Mouse (Mus musculus): ENCODE measurements around the gene Hspa12b.
"Not testable (repeated sequence)": the region's sequence is repeated elsewhere in the genome, so short reads cannot be mapped to it uniquely, and the experiment has no call there.

Gene Hspa12b

GRCm38 (mm10) chr2:131127161-131127730 is at the start of gene Hspa12b:
Hspa12b (plus strand) TSS chr2:131127280.
- DNase-seq (ENCODE audit: low spot score) = peak; percentile 65

GRCm38 (mm10) chr2:131080507-131080906 is 46.6 kb upstream of the Hspa12b start:
- DNase-seq (ENCODE audit: low spot score) = no peak

DNA sequence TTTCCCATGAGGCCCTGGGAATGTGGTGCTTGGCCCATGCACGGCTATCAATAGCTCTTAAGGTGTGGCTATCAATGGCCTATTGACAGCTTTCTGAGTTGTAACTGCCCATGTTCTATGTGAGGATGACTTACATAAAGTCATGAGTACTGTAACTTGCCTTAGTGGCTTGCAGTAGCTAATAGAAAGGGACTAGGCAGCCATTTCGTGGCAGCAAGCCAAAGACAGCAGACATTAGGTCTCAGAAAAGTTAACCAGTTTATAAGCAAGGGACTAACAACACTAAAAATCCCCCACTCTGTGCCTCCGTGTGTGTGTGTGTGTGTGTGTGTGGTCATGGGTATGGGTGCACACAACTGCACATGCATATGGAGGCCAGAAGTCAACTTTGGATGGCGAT is 42.9 kb upstream of the Hspa12b start:
- DNase-seq (ENCODE audit: low spot score) = no peak

GRCm38 (mm10) chr2:131086667-131087390 is 40.3 kb upstream of the Hspa12b start, which contains the start of gene Siglec1:
Siglec1 (minus strand) TSS chr2:131086765.
- DNase-seq (ENCODE audit: low spot score) = no peak

- no peak for DNase-seq (ENCODE audit: low spot score)
These were observed 38.5 kb upstream of the Hspa12b start for GRCm38 (mm10) chr2:131088581-131088980.

- DNase-seq (ENCODE audit: low spot score) = no peak
These were observed 37.4 kb upstream of the Hspa12b start for GRCm38 (mm10) chr2:131089634-131090033.

- no peak for DNase-seq (ENCODE audit: low spot score)
These were observed 36.2 kb upstream of the Hspa12b start for GRCm38 (mm10) chr2:131090852-131091251.

- DNase-seq (ENCODE audit: low spot score) = no peak
These were observed 33.5 kb upstream of the Hspa12b start for GRCm38 (mm10) chr2:131093577-131093976.

GRCm38 (mm10) chr2:131094823-131095222 is 32.3 kb upstream of the Hspa12b start:
- peak; percentile 65 for DNase-seq (ENCODE audit: low spot score)

- DNase-seq (ENCODE audit: low spot score) = peak; percentile 52
These were observed 30.8 kb upstream of the Hspa12b start for GRCm38 (mm10) chr2:131096101-131096795.

- DNase-seq (ENCODE audit: low spot score) = no peak
These were observed 30.0 kb upstream of the Hspa12b start for GRCm38 (mm10) chr2:131097087-131097486.

DNA sequence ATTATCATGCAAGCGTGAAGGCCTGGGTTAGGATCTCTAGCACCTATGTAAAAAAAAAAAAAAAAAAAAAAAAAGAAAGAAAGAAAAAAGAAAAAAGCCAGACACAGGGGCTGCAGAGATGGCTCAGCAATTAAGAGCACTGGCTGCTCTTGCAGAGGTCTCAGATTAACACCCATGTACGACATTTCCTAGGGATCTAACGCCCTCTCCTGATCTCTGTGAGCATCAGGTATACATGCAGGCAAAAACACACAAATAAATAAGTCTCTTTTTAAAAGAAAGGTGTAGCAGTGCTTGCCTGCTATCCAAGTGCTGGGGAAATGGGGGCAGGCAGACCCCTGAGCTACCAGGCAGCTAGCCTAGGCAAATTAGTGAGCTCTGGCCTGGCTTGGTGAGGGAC is 25.6 kb upstream of the Hspa12b start:
- DNase-seq (ENCODE audit: low spot score) = no peak

- DNase-seq (ENCODE audit: low spot score) = no peak
These were observed 23.1 kb upstream of the Hspa12b start for GRCm38 (mm10) chr2:131104021-131104420.

DNA sequence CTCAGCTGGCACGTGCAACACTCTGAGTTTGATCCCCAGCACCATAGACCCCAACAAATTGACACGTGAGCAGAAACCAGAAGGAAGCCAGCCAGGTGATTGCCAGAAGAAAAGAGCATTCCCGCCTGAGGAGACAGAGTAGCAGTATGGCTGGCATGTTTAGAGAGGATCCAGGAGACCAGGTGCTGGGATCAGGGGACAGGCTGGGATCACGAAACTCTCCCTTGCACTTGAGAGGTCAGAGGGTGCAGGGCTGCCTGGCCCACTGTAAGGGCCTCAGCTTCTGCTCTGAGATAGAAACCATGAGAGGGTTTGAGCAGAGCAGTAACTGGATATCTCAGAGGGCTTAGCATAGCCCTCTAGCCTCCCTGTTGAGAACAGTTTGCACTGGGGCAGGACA is 22.0 kb upstream of the Hspa12b start:
- not testable (repeated sequence) for DNase-seq (ENCODE audit: low spot score)

GRCm38 (mm10) chr2:131105989-131106388 is 21.1 kb upstream of the Hspa12b start:
- DNase-seq (ENCODE audit: low spot score) = no peak

- no peak for DNase-seq (ENCODE audit: low spot score)
These were observed 8.0 kb upstream of the Hspa12b start for GRCm38 (mm10) chr2:131118968-131119574.

GRCm38 (mm10) chr2:131124166-131124565 is 2.9 kb upstream of the Hspa12b start:
- DNase-seq (ENCODE audit: low spot score) = no peak

DNA sequence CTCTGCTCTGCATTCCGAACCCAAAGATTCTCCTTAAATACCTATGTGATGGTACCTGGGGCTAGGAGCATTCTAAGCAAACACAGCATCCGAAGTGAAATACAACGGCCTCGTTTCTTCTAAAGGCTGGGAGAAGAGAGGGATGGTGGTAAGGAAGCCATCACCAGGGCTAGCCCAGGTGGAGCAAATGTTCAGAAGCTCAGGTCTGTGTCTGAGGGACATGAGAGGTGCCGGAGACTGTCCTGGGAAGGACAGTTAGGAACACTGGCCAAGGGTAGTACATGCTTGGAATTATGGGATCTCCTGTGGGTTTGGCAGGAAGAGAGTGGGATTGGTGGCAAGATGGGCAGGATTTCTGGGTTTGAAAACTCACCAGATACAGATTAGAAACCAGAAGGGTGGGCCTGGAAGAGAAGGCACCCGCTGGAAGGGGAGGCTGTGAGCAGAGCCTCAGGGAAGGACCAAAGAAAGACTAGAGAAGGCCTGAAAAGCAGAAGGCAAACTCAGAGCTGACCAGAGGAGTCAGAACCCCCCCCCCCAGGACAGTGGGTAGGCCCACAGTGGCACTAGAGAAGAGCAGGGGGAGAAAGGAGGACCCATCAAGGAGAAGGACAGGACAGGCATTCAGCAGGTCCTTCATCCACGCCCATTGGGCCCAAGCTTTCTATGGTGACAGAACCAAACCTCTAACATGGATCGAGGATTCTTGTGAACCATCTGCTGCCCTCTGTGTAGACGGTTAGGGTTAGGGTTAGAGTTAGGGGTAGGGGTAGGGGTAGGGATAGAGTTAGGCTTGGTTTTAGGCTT is 1.7 kb upstream of the Hspa12b start:
- DNase-seq (ENCODE audit: low spot score) = no peak

DNA sequence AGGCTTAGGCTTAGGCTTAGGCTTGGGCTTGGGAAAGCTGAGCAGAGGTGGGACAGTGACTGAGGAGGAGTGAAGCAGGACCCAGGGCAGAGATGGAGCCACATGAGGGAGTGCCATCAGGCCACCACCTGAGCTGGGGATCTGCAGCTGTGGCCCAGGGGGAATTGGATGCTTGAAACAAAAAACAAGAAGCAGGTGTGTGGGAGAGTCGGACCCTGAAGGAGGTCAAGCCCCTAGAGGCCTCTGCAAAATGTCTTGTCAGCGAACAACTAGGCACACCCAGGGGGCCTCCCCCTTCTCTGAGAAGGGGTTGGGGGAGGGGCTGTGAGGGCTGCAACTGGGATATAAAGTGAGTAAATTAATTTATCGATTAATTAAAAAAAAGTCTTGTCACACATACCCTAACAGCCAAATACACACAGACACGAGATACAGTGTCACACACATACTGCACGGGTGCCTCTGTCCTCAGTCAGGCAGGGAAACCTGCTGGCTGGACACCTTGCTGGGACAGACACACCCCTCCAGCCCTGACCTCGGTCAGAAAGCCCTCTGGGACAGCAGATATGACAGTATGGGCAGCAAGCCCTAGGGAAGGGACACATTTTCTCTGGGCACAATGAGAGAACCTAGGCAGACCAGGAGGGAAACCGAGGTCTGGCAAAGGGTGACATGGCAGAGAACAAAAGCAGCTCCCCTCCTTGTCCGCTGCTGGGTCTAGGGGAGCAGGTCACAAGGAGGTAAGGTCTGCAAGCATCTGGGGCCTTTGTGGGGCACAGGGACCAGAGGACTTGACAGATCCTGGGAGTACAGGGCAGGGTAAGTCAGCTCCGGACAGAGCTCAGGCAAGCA is 890 bp upstream of the Hspa12b start:
- no peak for DNase-seq (ENCODE audit: low spot score)

DNA sequence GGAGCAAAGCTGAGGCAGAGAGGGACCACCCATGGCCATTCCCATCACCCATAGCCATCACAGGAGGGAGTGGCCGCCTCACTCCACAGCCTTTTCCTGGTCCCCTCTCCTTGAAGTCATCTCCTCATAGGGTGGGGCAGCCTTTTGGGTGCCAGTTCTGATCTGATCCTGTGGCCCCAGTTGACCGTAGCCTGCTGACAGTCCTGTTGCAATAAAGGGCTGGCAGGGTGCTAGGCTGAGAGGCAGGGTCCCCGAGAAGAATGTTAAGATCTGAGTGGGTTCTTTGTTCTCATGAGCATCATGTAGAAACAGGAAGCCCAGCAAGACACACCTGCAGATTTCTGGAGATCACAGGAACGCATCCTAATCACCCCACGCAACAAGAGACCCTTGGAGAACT is 1.1 kb downstream of the Hspa12b start:
- DNase-seq (ENCODE audit: low spot score) = no peak

GRCm38 (mm10) chr2:131128636-131129157 is 1.6 kb downstream of the Hspa12b start:
- DNase-seq (ENCODE audit: low spot score) = no peak
